Mouse (Mus musculus) kidney, postnatal 4 days (tissue): ENCODE measurements around the gene Tmem38a.

Experiments used
- DNase-seq, 2 experiments: peaks; one replicate each; pipeline ENCODE4 v3.0.0; 2021; ENCODE audit warnings: mixed read lengths in 2 of 2

Tmem38a gene

DNA sequence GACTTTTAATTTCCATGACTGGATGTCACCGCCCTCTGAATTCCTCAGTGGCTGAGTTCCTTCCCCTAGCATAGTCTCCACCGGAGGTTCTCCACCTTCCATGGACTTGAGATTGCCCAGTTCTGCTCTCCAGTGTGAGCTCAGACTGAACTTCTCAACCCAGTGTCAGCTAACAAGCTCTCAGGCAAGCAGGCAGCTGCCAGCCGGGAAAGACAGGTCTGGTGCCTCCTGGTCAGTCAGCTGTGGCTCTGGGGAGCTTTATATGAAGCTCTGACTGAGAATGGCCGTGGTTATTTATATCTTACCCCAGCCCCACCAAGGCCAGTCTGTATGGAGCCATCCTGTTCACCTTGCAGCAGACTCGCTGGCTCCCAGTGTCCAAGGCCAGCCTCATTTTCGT, 12.5 kb downstream of the Tmem38a start:
- DNase-seq, result no peak

- no peak for DNase-seq
These were observed 16.0 kb downstream of the Tmem38a start for GRCm38 (mm10) chr8:72587806-72588205.

GRCm38 (mm10) chr8:72588865-72589264, 17.0 kb downstream of the Tmem38a start:
- no peak for DNase-seq

DNA sequence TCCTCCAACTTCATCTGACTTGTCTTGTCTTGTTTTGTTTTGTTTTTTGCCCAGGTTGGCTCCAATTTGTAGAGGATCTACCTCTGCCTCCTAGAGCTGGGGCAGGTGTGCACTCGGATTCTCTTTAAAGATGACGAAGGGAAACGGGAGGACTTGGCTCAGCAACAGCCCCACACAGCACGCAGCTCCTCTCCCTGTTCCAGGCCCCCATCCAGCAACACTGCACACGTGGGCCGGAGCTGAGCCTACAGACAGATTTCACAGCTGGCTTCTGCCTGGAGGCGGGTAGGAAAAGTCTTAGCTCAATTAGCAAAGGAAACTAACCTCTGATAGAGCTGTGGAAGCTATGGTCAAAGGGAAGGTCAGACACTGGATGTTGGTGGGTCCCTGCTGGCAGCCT, 17.4 kb downstream of the Tmem38a start:
- DNase-seq, result peak in 1 of 2 experiments; percentile 12

DNA sequence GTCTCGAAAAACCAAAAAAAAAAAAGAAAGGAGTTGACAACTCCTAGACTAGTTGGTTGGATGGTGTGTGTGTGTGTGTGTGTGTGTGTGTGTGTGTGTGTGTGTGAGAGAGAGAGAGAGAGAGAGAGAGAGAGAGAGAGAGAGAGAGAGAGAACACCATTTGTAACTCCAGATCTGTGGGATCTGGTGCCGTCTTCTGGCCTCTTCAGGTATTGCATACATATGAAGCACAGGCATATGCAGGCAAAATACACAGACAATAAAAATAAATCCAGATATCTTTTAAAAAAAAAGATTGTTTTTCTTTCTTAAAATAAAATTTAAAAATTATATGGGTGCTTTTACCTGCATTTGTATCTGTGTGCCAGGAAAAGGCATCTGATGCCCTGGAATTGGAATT, 18.3 kb downstream of the Tmem38a start:
- DNase-seq, result peak; percentile 60 to 63
